Mouse (Mus musculus) MEL (cell line): ENCODE data around the gene Col4a3. TPM values are rescaled to one million over a fixed set of nuclear protein-coding genes. Genes with fewer than 3 reads are reported as not detected.

Source experiments
- DNase-seq: peaks from one replicate; pipeline ENCODE4 v3.0.0; 2011; ENCODE audit warnings: low read depth, low spot score
- H3K27ac ChIP-seq: 2 replicates; pipeline ENCODE4 v1.5.1; 2012; ENCODE audit warnings: low read depth, mild to moderate bottlenecking, control low read depth, low read length, moderate library complexity; ENCODE audit not compliant: control insufficient read depth
- H3K27me3 ChIP-seq, 2 experiments: fragments of 150-350 bp in 1 of 2; sonication (generic) in 1 of 2; 2 replicates each; pipeline ENCODE4 v1.6.1; 2012; ENCODE audit warnings: low read length in 2 of 2, mild to moderate bottlenecking in 2 of 2, improper control_type of control experiment in 1 of 2, moderate library complexity in 1 of 2; ENCODE audit not compliant: insufficient read depth in 2 of 2, control insufficient read depth in 1 of 2
- H3K36me3 ChIP-seq, 2 experiments: 2 replicates each; pipeline ENCODE4 v1.6.1; 2012 to 2014; ENCODE audit warnings: low read length in 2 of 2, improper control_type of control experiment in 1 of 2, inconsistent platforms in 1 of 2, mild to moderate bottlenecking in 1 of 2; ENCODE audit not compliant: insufficient read depth in 2 of 2, control insufficient read depth in 1 of 2
- H3K4me1 ChIP-seq, 2 experiments: fragments of 150-350 bp in 1 of 2; sonication (generic) in 1 of 2; 2 replicates each; pipeline ENCODE4 v1.6.1; 2012; ENCODE audit warnings: low read length in 2 of 2, improper control_type of control experiment in 1 of 2, mild to moderate bottlenecking in 1 of 2; ENCODE audit not compliant: insufficient read depth in 2 of 2, control insufficient read depth in 1 of 2
- H3K4me3 ChIP-seq, 2 experiments: fragments of 150-350 bp in 1 of 2; sonication (generic) in 1 of 2; 2 replicates each; pipeline ENCODE4 v1.5.1; 2012; ENCODE audit warnings: low read depth in 2 of 2, low read length in 2 of 2, mild to moderate bottlenecking in 2 of 2, moderate library complexity in 2 of 2, control low read depth in 1 of 2, improper control_type of control experiment in 1 of 2; ENCODE audit not compliant: control insufficient read depth in 1 of 2, insufficient read depth in 1 of 2
- H3K79me2 ChIP-seq: 2 replicates; pipeline ENCODE4 v1.6.1; 2012; ENCODE audit warnings: mild to moderate bottlenecking, low read length, moderate library complexity; ENCODE audit not compliant: control insufficient read depth, poor library complexity, insufficient read depth
- H3K9ac ChIP-seq: 2 replicates; pipeline ENCODE4 v1.6.1; 2012; ENCODE audit warnings: low read depth, mild to moderate bottlenecking, control low read depth, low read length, moderate library complexity; ENCODE audit not compliant: control insufficient read depth, poor library complexity, severe bottlenecking
- H3K9me3 ChIP-seq: fragments of 150-350 bp; sonication (generic); replicated peaks from 2 replicates; pipeline ENCODE4 v1.6.1; 2012; ENCODE audit warnings: mild to moderate bottlenecking, low read length, improper control_type of control experiment, moderate library complexity; ENCODE audit not compliant: insufficient read depth
- BHLHE40 ChIP-seq: IDR thresholded peaks from 2 replicates; pipeline ENCODE4 v1.6.1; 2012; ENCODE audit warnings: low read depth, mild to moderate bottlenecking, inconsistent platforms, low read length, improper control_type of control experiment, borderline replicate concordance
- CHD2 ChIP-seq: IDR thresholded peaks from 2 replicates; pipeline ENCODE4 v1.6.1; 2011; ENCODE audit warnings: low read length, improper control_type of control experiment
- CTCF ChIP-seq, 3 experiments: IDR thresholded peaks in 2 of 3; conservative IDR thresholded peaks in 1 of 3; 2 replicates each; pipeline ENCODE4 v1.5.1; 2011 to 2012; ENCODE audit warnings: low read length in 3 of 3, low read depth in 2 of 3, mild to moderate bottlenecking in 2 of 3, improper control_type of control experiment in 1 of 3, inconsistent platforms in 1 of 3, mixed read lengths in 1 of 3, moderate library complexity in 1 of 3; ENCODE audit not compliant: control insufficient read depth in 1 of 3, insufficient read depth in 1 of 3, poor library complexity in 1 of 3, severe bottlenecking in 1 of 3
- E2F4 ChIP-seq: IDR thresholded peaks from 2 replicates; pipeline ENCODE4 v1.6.1; 2011; ENCODE audit warnings: low read depth, low read length, improper control_type of control experiment, borderline replicate concordance
- ELF1 ChIP-seq: IDR thresholded peaks from 2 replicates; pipeline ENCODE4 v1.6.1; 2014; ENCODE audit warnings: low read depth, mild to moderate bottlenecking, inconsistent platforms, low read length, improper control_type of control experiment, moderate library complexity
- EP300 ChIP-seq, 2 experiments: IDR thresholded peaks; 2 replicates each; pipeline ENCODE4 v1.6.1; 2011; ENCODE audit warnings: improper control_type of control experiment in 2 of 2, low read length in 2 of 2, low read depth in 1 of 2, mild to moderate bottlenecking in 1 of 2
- ETS1 ChIP-seq: IDR thresholded peaks from 2 replicates; pipeline ENCODE4 v1.6.1; 2012; ENCODE audit warnings: low read depth, mild to moderate bottlenecking, inconsistent platforms, low read length, improper control_type of control experiment, moderate library complexity
- GABPA ChIP-seq: IDR thresholded peaks from 2 replicates; pipeline ENCODE4 v1.6.1; 2012; ENCODE audit warnings: low read depth, mild to moderate bottlenecking, inconsistent platforms, low read length, improper control_type of control experiment, moderate library complexity
- GATA1 ChIP-seq: IDR thresholded peaks from 2 replicates; pipeline ENCODE4 v1.6.1; 2011; ENCODE audit warnings: low read depth, low read length, improper control_type of control experiment
- HCFC1 ChIP-seq: IDR thresholded peaks from 2 replicates; pipeline ENCODE4 v1.6.1; 2012; ENCODE audit warnings: low read depth, mild to moderate bottlenecking, inconsistent platforms, low read length, improper control_type of control experiment, moderate library complexity
- JUND ChIP-seq: IDR thresholded peaks from 2 replicates; pipeline ENCODE4 v1.6.1; 2011; ENCODE audit warnings: low read depth, mild to moderate bottlenecking, improper control_type of control experiment, low read length
- KAT2A ChIP-seq: conservative IDR thresholded peaks from 2 replicates; pipeline ENCODE4 v1.6.1; 2012; ENCODE audit warnings: low read depth, low read length, improper control_type of control experiment, inconsistent platforms
- MAFK ChIP-seq: IDR thresholded peaks from 2 replicates; pipeline ENCODE4 v1.6.1; 2011; ENCODE audit warnings: low read depth, mild to moderate bottlenecking, low read length, improper control_type of control experiment, borderline replicate concordance
- MAX ChIP-seq: IDR thresholded peaks from 2 replicates; pipeline ENCODE4 v1.6.1; 2011; ENCODE audit warnings: low read length, improper control_type of control experiment
- MAZ ChIP-seq: IDR thresholded peaks from 2 replicates; pipeline ENCODE4 v1.6.1; 2012; ENCODE audit warnings: low read depth, mild to moderate bottlenecking, inconsistent platforms, low read length, improper control_type of control experiment
- MEF2A ChIP-seq: IDR thresholded peaks from 2 replicates; pipeline ENCODE4 v1.6.1; 2014; ENCODE audit warnings: low read depth, mild to moderate bottlenecking, inconsistent platforms, low read length, improper control_type of control experiment; ENCODE audit not compliant: poor library complexity, insufficient replicate concordance, severe bottlenecking; ENCODE audit errors: extremely low read depth
- MXI1 ChIP-seq: IDR thresholded peaks from 2 replicates; pipeline ENCODE4 v1.6.1; 2011; ENCODE audit warnings: mild to moderate bottlenecking, low read depth, low read length, improper control_type of control experiment
- MYB ChIP-seq: IDR thresholded peaks from 2 replicates; pipeline ENCODE4 v1.6.1; 2011; ENCODE audit warnings: mild to moderate bottlenecking, low read depth, low read length, improper control_type of control experiment
- MYC ChIP-seq: IDR thresholded peaks from 2 replicates; pipeline ENCODE4 v1.6.1; 2011; ENCODE audit warnings: low read depth, mild to moderate bottlenecking, low read length, improper control_type of control experiment, moderate library complexity
- NELFE ChIP-seq: IDR thresholded peaks from 2 replicates; pipeline ENCODE4 v1.6.1; 2011; ENCODE audit warnings: low read depth, low read length, improper control_type of control experiment
- NRF1 ChIP-seq: IDR thresholded peaks from 2 replicates; pipeline ENCODE4 v1.6.1; 2014; ENCODE audit warnings: low read depth, mild to moderate bottlenecking, inconsistent platforms, low read length, improper control_type of control experiment, moderate library complexity; ENCODE audit not compliant: poor library complexity, insufficient read depth, severe bottlenecking
- POLR2A ChIP-seq, 2 experiments: IDR thresholded peaks; 2 replicates each; pipeline ENCODE4 v1.6.1; 2011 to 2012; ENCODE audit warnings: low read length in 2 of 2, mild to moderate bottlenecking in 2 of 2, control low read depth in 1 of 2, improper control_type of control experiment in 1 of 2, low read depth in 1 of 2, moderate library complexity in 1 of 2; ENCODE audit not compliant: control insufficient read depth in 1 of 2, insufficient read depth in 1 of 2, poor library complexity in 1 of 2
- POLR2AphosphoS2 ChIP-seq: IDR thresholded peaks from 2 replicates; pipeline ENCODE4 v1.6.1; 2011; ENCODE audit warnings: low read length, improper control_type of control experiment
- POLR2AphosphoS5 ChIP-seq: IDR thresholded peaks from 2 replicates; pipeline ENCODE4 v1.6.1; 2012; ENCODE audit warnings: low read depth, borderline replicate concordance, mild to moderate bottlenecking, inconsistent platforms, low read length, moderate library complexity, mixed read lengths
- RAD21 ChIP-seq: IDR thresholded peaks from 2 replicates; pipeline ENCODE4 v1.6.1; 2011; ENCODE audit warnings: mild to moderate bottlenecking, low read depth, low read length, improper control_type of control experiment
- RCOR1 ChIP-seq: IDR thresholded peaks from 2 replicates; pipeline ENCODE4 v1.6.1; 2012; ENCODE audit warnings: low read depth, mild to moderate bottlenecking, inconsistent platforms, low read length, improper control_type of control experiment
- SIN3A ChIP-seq: IDR thresholded peaks from 2 replicates; pipeline ENCODE4 v1.6.1; 2012; ENCODE audit warnings: low read length, improper control_type of control experiment, inconsistent platforms
- SMC3 ChIP-seq: IDR thresholded peaks from 2 replicates; pipeline ENCODE4 v1.6.1; 2011; ENCODE audit warnings: low read depth, low read length, improper control_type of control experiment
- TAL1 ChIP-seq: IDR thresholded peaks from 2 replicates; pipeline ENCODE4 v1.6.1; 2012; ENCODE audit warnings: mild to moderate bottlenecking, inconsistent platforms, low read length, moderate library complexity, mixed read lengths
- TBP ChIP-seq: IDR thresholded peaks from 2 replicates; pipeline ENCODE4 v1.8.0; 2011; ENCODE audit warnings: low read depth, low read length, improper control_type of control experiment
- TCF12 ChIP-seq: IDR thresholded peaks from 2 replicates; pipeline ENCODE4 v1.6.1; 2014; ENCODE audit warnings: low read depth, mild to moderate bottlenecking, inconsistent platforms, low read length, improper control_type of control experiment, moderate library complexity
- UBTF ChIP-seq: IDR thresholded peaks from 2 replicates; pipeline ENCODE4 v1.6.1; 2012; ENCODE audit warnings: low read depth, mild to moderate bottlenecking, inconsistent platforms, low read length, improper control_type of control experiment, moderate library complexity, borderline replicate concordance; ENCODE audit not compliant: insufficient read depth
- USF1 ChIP-seq: IDR thresholded peaks from 2 replicates; pipeline ENCODE4 v1.6.1; 2014; ENCODE audit warnings: low read depth, mild to moderate bottlenecking, inconsistent platforms, low read length, improper control_type of control experiment, moderate library complexity
- USF2 ChIP-seq, 2 experiments: IDR thresholded peaks; 2 replicates each; pipeline ENCODE4 v1.6.1; 2011 to 2012; ENCODE audit warnings: improper control_type of control experiment in 2 of 2, low read length in 2 of 2, borderline replicate concordance in 1 of 2, inconsistent platforms in 1 of 2, low read depth in 1 of 2, mild to moderate bottlenecking in 1 of 2; ENCODE audit not compliant: insufficient read depth in 1 of 2
- ZC3H11A ChIP-seq: IDR thresholded peaks from 2 replicates; pipeline ENCODE4 v1.6.1; 2012; ENCODE audit warnings: low read depth, mild to moderate bottlenecking, inconsistent platforms, low read length, improper control_type of control experiment
- ZKSCAN1 ChIP-seq: IDR thresholded peaks from 2 replicates; pipeline ENCODE4 v1.6.1; 2012; ENCODE audit warnings: low read depth, mild to moderate bottlenecking, inconsistent platforms, low read length, improper control_type of control experiment, moderate library complexity
- ZMIZ1 ChIP-seq: IDR thresholded peaks from 2 replicates; pipeline ENCODE4 v1.6.1; 2012; ENCODE audit warnings: low read depth, mild to moderate bottlenecking, inconsistent platforms, low read length, improper control_type of control experiment, moderate library complexity
- ZNF384 ChIP-seq: IDR thresholded peaks from 2 replicates; pipeline ENCODE4 v1.6.1; 2012; ENCODE audit warnings: low read depth, mild to moderate bottlenecking, inconsistent platforms, low read length, improper control_type of control experiment
- polyA plus RNA-seq, 2 experiments: library from polyadenylated mRNA; stranded (reverse) in 1 of 2; unstranded in 1 of 2; fragments of >175 nt in 1 of 2; fragments of >200 nt in 1 of 2; gene quantifications; 2 replicates each; pipeline versions ENCODE4 v1.2.1 to v1.2.4; 2012; ENCODE audit warnings: low replicate concordance in 2 of 2, low read depth in 1 of 2; ENCODE audit not compliant: insufficient read length in 2 of 2, insufficient read depth in 1 of 2, missing spikeins in 1 of 2
- total RNA-seq: library from RNA; depleted of rRNA; stranded (reverse); fragments of 300-350 nt; gene quantifications from 2 replicates; pipeline ENCODE4 v1.2.3, GENCODE M21; 2012

Gene Col4a3
- total and polyA plus RNA-seq, 3 experiments = 0.19 to 0.47 TPM; not detected in 1

- Histone ChIP-seq H3K9me3 (no peaks in the 10 kb centered on the region), H3K79me2 (peaks cover 19% of the 10 kb centered on the region), H3K4me1 (peaks cover 2 to 7% of the 10 kb centered on the region in 2 experiments), H3K9ac (peak overlapping the region; percentile 87), H3K36me3 (peaks cover 2 to 11% of the 10 kb centered on the region in 2 experiments), H3K4me3 (peak overlapping the region; percentile 88 to 91), H3K27ac (peak overlapping the region; percentile 84), H3K27me3 (no peaks in the 10 kb centered on the region; a peak in 2 of 4 replicates)
- DNase-seq = peak; percentile 75
- TF ChIP-seq POLR2AphosphoS5 (no peak), ZC3H11A (no peak), ETS1 (peak; percentile 44), MYB (no peak), CTCF (IDR thresholded peaks at IDR 0.05 in 2 of 3, conservative IDR thresholded peaks at IDR 0.05 in 1 of 3; ENCODE audit: control insufficient read depth in 1 of 3, insufficient read depth in 1 of 3, low read depth in 2 of 3, low read length in 3 of 3, poor library complexity in 1 of 3, severe bottlenecking in 1 of 3) (no peak), MAFK (no peak), RAD21 (no peak), TBP (peak; percentile 37; the same call in 1 of the 2 replicates), ELF1 (no peak), JUND (no peak), EP300 (IDR thresholded peaks at IDR 0.05; ENCODE audit: low read depth in 1 of 2, low read length in 2 of 2) (no peak), USF1 (0 out of 2 replicates have a peak, but pooled peaks have one; percentile 4), MEF2A (no peak), MXI1 (peak; percentile 52), POLR2AphosphoS2 (no peak), SMC3 (no peak), UBTF (no peak), CHD2 (no peak), SIN3A (peak; percentile 54; the same call in 1 of the 2 replicates), GABPA (no peak), HCFC1 (no peak), KAT2A (no peak), NRF1 (no peak), USF2 (IDR thresholded peaks at IDR 0.05; ENCODE audit: borderline replicate concordance in 1 of 2, insufficient read depth in 1 of 2, low read depth in 1 of 2, low read length in 2 of 2) (no peak), GATA1 (peak; percentile 30; the same call in 1 of the 2 replicates), BHLHE40 (no peak), MAX (no peak), MAZ (no peak), RCOR1 (0 out of 2 replicates have a peak, but pooled peaks have one; percentile 27), NELFE (no peak), MYC (no peak), TAL1 (0 out of 2 replicates have a peak, but pooled peaks have one; percentile 7), ZMIZ1 (no peak), E2F4 (no peak), ZNF384 (peak; percentile 35; the same call in 1 of the 2 replicates), ZKSCAN1 (no peak), TCF12 (peak; percentile 22; the same call in 1 of the 2 replicates), POLR2A (IDR thresholded peaks at IDR 0.05; ENCODE audit: control insufficient read depth in 1 of 2, insufficient read depth in 1 of 2, low read depth in 1 of 2, low read length in 2 of 2, poor library complexity in 1 of 2) (no peak)
Measured at GRCm38 (mm10) chr1:82725875-82726185, 139.1 kb downstream of the Col4a3 start.
